Comparison of ENCODE assay signal across 10 mouse cellular contexts in the genomic region with DNA sequence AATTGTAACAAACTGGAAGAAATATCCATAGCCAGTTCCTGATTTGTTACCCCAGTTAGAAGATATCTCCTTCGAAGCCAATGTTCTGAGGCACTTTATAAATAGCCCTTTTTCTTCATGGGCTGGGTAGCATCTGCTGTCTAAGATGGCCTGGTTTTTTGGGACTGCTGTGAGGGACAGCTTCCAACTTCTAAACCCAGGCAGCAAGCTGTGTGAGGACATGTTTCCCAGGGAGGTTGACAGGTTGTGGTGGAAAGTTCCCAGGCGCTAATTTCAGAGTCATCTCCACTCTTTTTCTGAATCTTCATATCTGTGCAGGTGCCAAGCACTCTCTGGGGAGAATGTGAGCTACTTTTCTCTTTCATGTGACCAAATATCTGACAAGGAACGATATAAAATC.
DNase-seq lines count a peak whose midpoint lies in the region.
"Had no signal": no experiment of that assay in that cellular context is flagged by ENCODE, and none has a peak within 500 bp of the region (broad histone marks: within the 10 kb centered on the region; RNA-seq: fewer than 3 reads in every experiment).

No protein-coding gene starts in this region.

- DNase-seq in brain, adult 2 months (ENCODE audit: low read depth, low spot score) = peak; percentile 90
- DNase-seq in cerebellum, adult 18-20 months = peak; percentile 12 to 24
- DNase-seq in frontal cortex, postnatal 10 days (ENCODE audit: low spot score in 2 of 2) = peak; percentile 30 to 57
- peak; percentile 62 to 75 for DNase-seq in left cerebral cortex, postnatal 36 days (ENCODE audit: low spot score in 2 of 2)
- no peak for DNase-seq in spleen, adult 12 weeks (ENCODE audit: low spot score)
- no peak for DNase-seq in adrenal gland, adult (ENCODE audit: inconsistent age in 2 of 2, low spot score in 1 of 2)
- DNase-seq in kidney, postnatal 4 days = no peak
- DNase-seq: heart, adult 11 months; kidney, postnatal 25 days; spleen, adult 18-20 months had no signal

- intact Hi-C loops in left cerebral cortex, postnatal 36 days (cut with DNase I) = loop anchor here (10.0 kb wide), 1 partner anchor 421 kb away; no protein-coding TSS in a partner anchor

Comparison
In these comparisons a context has a peak if more than half of its experiments do, and no peak if none do; other contexts are left out.
1. DNase-seq: peak in brain, adult 2 months (single experiment), cerebellum, adult 18-20 months (2 of 2), frontal cortex, postnatal 10 days (2 of 2) and left cerebral cortex, postnatal 36 days (2 of 2); none in spleen, adult 12 weeks (single experiment), adrenal gland, adult (0 of 2) and kidney, postnatal 4 days (0 of 2).